8 mouse cellular contexts compared by ENCODE assay signal in genomic region chr2:165886482-165886856, GRCm38 (mm10). TPM values are rescaled to one million over a fixed set of nuclear protein-coding genes. Genes with fewer than 3 reads are reported as not detected.
DNase-seq lines count a peak whose midpoint lies in the region; ATAC-seq and TF ChIP-seq lines count a peak whose summit lies in the region.

No protein-coding gene starts in this region.

- H3K9me3 ChIP-seq in embryonic facial prominence, embryonic 15.5 days (replicated peaks) = no peaks in the 10 kb centered on the region
- no peaks in the 10 kb centered on the region for H3K9me3 ChIP-seq in hindbrain, postnatal 0 days (ENCODE audit: low read length)
- no peaks in the 10 kb centered on the region for H3K9me3 ChIP-seq in liver, embryonic 14.5 days (ENCODE audit: control insufficient read depth, low read length)

- no peak overlapping the region for H3K4me2 ChIP-seq in embryonic facial prominence, embryonic 15.5 days (replicated peaks)
- H3K4me2 ChIP-seq in hindbrain, postnatal 0 days (ENCODE audit: low read depth, low read length) = no peak overlapping the region
- peak overlapping the region; percentile 79 for H3K4me2 ChIP-seq in liver, embryonic 14.5 days (ENCODE audit: low read depth)

- intact Hi-C loops in heart, postnatal 25 days (cut with DNase I) = no loop called here

- H3K36me3 ChIP-seq in embryonic facial prominence, embryonic 15.5 days = no peaks in the 10 kb centered on the region
- H3K36me3 ChIP-seq in hindbrain, postnatal 0 days (ENCODE audit: insufficient read depth, low read length) = no peaks in the 10 kb centered on the region
- peaks cover 4% of the 10 kb centered on the region; the same call in 1 of the 2 replicates for H3K36me3 ChIP-seq in liver, embryonic 14.5 days (replicated peaks; ENCODE audit: control insufficient read depth, insufficient read depth, low read depth)

- no peaks in the 10 kb centered on the region for H3K27me3 ChIP-seq in embryonic facial prominence, embryonic 15.5 days
- no peaks in the 10 kb centered on the region for H3K27me3 ChIP-seq in hindbrain, postnatal 0 days (ENCODE audit: insufficient read depth, low read length)
- no peaks in the 10 kb centered on the region for H3K27me3 ChIP-seq in liver, embryonic 14.5 days (ENCODE audit: control insufficient read depth, insufficient read depth, low read length)

- TF ChIP-seq EP300 in liver, embryonic 14.5 days (IDR thresholded peaks at IDR 0.05; ENCODE audit: low read depth) = no peak

- peak; percentile 22 for TF ChIP-seq CTCF in hindbrain, postnatal 0 days (IDR thresholded peaks at IDR 0.05; ENCODE audit: low read depth)
- no peak for TF ChIP-seq CTCF in liver, embryonic 14.5 days (IDR thresholded peaks at IDR 0.05; ENCODE audit: low read depth)

- 19% methylated on average over 3 of the region's 3 CpGs for WGBS in embryonic facial prominence, embryonic 15.5 days
- WGBS in hindbrain, postnatal 0 days = 3% methylated on average over 3 of the region's 3 CpGs
- WGBS in liver, embryonic 14.5 days (ENCODE audit: insufficient replicate concordance) = 41% methylated on average over 3 of the region's 3 CpGs

- H3K4me3 ChIP-seq in embryonic facial prominence, embryonic 15.5 days (replicated peaks) = no peak overlapping the region
- H3K4me3 ChIP-seq in hindbrain, postnatal 0 days (ENCODE audit: low read length) = no peak overlapping the region
- H3K4me3 ChIP-seq in liver, embryonic 14.5 days (ENCODE audit: insufficient read depth in 1 of 2, low read depth in 2 of 2, low read length in 2 of 2) = no peak overlapping the region

- H3K4me1 ChIP-seq in embryonic facial prominence, embryonic 15.5 days = peaks cover 79% of the 10 kb centered on the region
- peaks cover 63% of the 10 kb centered on the region for H3K4me1 ChIP-seq in hindbrain, postnatal 0 days (ENCODE audit: insufficient read depth, low read length)
- peaks cover 67 to 84% of the 10 kb centered on the region in 2 experiments for H3K4me1 ChIP-seq in liver, embryonic 14.5 days (replicated peaks; ENCODE audit: control insufficient read depth in 2 of 2, insufficient read depth in 2 of 2, low read length in 1 of 2)

- DNase-seq in heart, adult 18-20 months = peak; percentile 65 to 69
- DNase-seq in heart, postnatal 25 days (ENCODE audit: low spot score) = no peak
- DNase-seq in adrenal gland, postnatal 25 days = peak; percentile 59
- peak; percentile 71 for DNase-seq in hindbrain, postnatal 0 days (ENCODE audit: low spot score)
- DNase-seq in liver, embryonic 14.5 days (ENCODE audit: low read depth in 3 of 3, low spot score in 3 of 3) = no peak
- DNase-seq in urinary bladder, postnatal 10 days (ENCODE audit: low spot score) = no peak
- DNase-seq in urinary bladder, adult 18-20 months (ENCODE audit: low spot score in 2 of 2) = no peak

- ATAC-seq in embryonic facial prominence, embryonic 15.5 days (ENCODE audit: insufficient number of reproducible peaks, low FRiP score, low TSS enrichment, low read depth) = no peak
- ATAC-seq in hindbrain, postnatal 0 days = peak; percentile 31
- ATAC-seq in liver, embryonic 14.5 days (ENCODE audit: insufficient read depth) = no peak

- H3K27ac ChIP-seq in embryonic facial prominence, embryonic 15.5 days (replicated peaks) = peak overlapping the region; percentile 100
- peak overlapping the region; percentile 100 for H3K27ac ChIP-seq in hindbrain, postnatal 0 days
- peak overlapping the region; percentile 91 for H3K27ac ChIP-seq in liver, embryonic 14.5 days

- H3K9ac ChIP-seq in embryonic facial prominence, embryonic 15.5 days = no peak overlapping the region
- H3K9ac ChIP-seq in hindbrain, postnatal 0 days (replicated peaks; ENCODE audit: low read length) = 0 out of 2 replicates have a peak overlapping the region, but pooled peaks have one; percentile 21
- peak overlapping the region; percentile 67 for H3K9ac ChIP-seq in liver, embryonic 14.5 days (replicated peaks)

RNA-seq across cellular contexts. Expression of gene Zmynd8, which starts 12.3 kb away (rescaled TPM):
- total RNA-seq in heart, adult 18-20 months (2021) = 10 to 100 TPM; 41.2 to 44.8 TPM
- total RNA-seq in heart, postnatal 25 days (2021) = 10 to 100 TPM; 44.5 to 48.7 TPM
- total RNA-seq in adrenal gland, postnatal 25 days (2021) = 57.4 and 73.1 TPM in 2 replicates
- polyA plus RNA-seq in embryonic facial prominence, embryonic 15.5 days (2015; fragmentation: Nextera tagmentation; extraction: Ambion mirVana) = 50.4 and 50.9 TPM in 2 replicates
- total RNA-seq in hindbrain, postnatal 0 days (2014; rRNA removed) = 46.6 and 46.8 TPM in 2 replicates
- 53.0 and 56.9 TPM in 2 replicates for polyA plus RNA-seq in hindbrain, postnatal 0 days (2015; fragmentation: Nextera tagmentation; extraction: Ambion mirVana)
- polyA plus RNA-seq in liver, embryonic 14.5 days (2012; rRNA removed) = 13.5 and 17.7 TPM in 2 replicates
- 16.3 and 18.5 TPM in 2 replicates for polyA plus RNA-seq in liver, embryonic 14.5 days (2014; fragmentation: Nextera tagmentation; extraction: Ambion mirVana)

Comparison
In these comparisons a context has a peak if more than half of its experiments do, and no peak if none do; other contexts are left out.
1. DNase-seq: peak in heart, adult 18-20 months (2 of 2), adrenal gland, postnatal 25 days (single experiment) and hindbrain, postnatal 0 days (single experiment); none in heart, postnatal 25 days (single experiment), liver, embryonic 14.5 days (0 of 3), urinary bladder, postnatal 10 days (single experiment) and urinary bladder, adult 18-20 months (0 of 2).
2. Peak in every context shown above with its lines, with median percentiles within 50 percentile points of each other: H3K27ac ChIP-seq.